Mouse (Mus musculus): ENCODE data around the gene Psmd7. TPM values are rescaled to one million over a fixed set of nuclear protein-coding genes. Genes with fewer than 3 reads are reported as not detected.

Gene Psmd7
- polyA plus RNA-seq, 1 experiment, result 46.3 TPM

DNA sequence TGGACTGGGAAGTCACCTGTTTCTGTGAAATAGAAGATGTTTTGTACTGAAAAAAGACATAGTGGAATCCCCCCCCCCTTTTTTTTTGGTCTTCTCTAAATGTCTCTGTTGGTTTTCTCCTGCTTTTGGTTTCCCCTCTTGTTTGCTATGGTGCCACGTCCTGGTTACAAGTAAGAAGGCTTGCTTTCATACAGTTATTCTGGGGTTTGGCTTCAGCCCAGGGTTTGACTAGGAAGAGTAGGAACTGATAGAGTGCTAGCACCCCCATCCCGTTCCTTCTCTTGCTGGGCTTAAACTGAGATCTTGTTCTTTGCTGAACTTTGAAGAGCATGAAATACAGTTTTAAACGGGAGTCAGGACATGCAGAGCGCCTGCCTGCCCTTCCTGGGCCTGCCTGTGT is 46.9 kb downstream of the Psmd7 start:
- WGBS, result 76% methylated on average over 4 of the region's 4 CpGs
- no peak for DNase-seq (ENCODE audit: low read depth, low spot score)

- no peak for DNase-seq (ENCODE audit: low read depth, low spot score)
- 93% methylated on average over 12 of the region's 12 CpGs for WGBS
These were observed 47.6 kb downstream of the Psmd7 start for GRCm38 (mm10) chr8:107540623-107541022.

- no peak for DNase-seq (ENCODE audit: low read depth, low spot score)
- 80% methylated on average over 4 of the region's 4 CpGs for WGBS
These were observed 50.8 kb downstream of the Psmd7 start for GRCm38 (mm10) chr8:107537472-107537871.

Other genes starting within 250 kb of the Psmd7 start
- 16.9 and 29.9 TPM in 2 replicates for gene Nqo1, start 185.3 kb downstream of the Psmd7 start, polyA plus RNA-seq (2012; rRNA removed)
- 26.5 and 28.6 TPM in 2 replicates for gene Nob1, start 163.4 kb downstream of the Psmd7 start, polyA plus RNA-seq (2012; rRNA removed)
- gene Wwp2, start 152.1 kb downstream of the Psmd7 start, polyA plus RNA-seq (2012; rRNA removed), result 38.2 and 53.8 TPM in 2 replicates

Measured in large intestine, adult 2 months (tissue).